Mouse (Mus musculus) mouse embryonic stem cell (cell line): ENCODE results near the gene Atxn1l.

ENCODE experiments used
- in situ Hi-C, 2 experiments: fragments of 300-500 bp; cut with MboI; formaldehyde crosslinking; loops; 1 replicate in 1 of 2; 3 replicates in 1 of 2; pipeline ENCODE4 v1.14.3; 2019 to 2020; ENCODE audit warnings: low sequenced_read_pairs in 2 of 2, low pct_unique_long_range_greater_than_20kb in 1 of 2, mixed read lengths in 1 of 2; ENCODE audit not compliant: unreplicated experiment in 1 of 2

Atxn1l gene

DNA sequence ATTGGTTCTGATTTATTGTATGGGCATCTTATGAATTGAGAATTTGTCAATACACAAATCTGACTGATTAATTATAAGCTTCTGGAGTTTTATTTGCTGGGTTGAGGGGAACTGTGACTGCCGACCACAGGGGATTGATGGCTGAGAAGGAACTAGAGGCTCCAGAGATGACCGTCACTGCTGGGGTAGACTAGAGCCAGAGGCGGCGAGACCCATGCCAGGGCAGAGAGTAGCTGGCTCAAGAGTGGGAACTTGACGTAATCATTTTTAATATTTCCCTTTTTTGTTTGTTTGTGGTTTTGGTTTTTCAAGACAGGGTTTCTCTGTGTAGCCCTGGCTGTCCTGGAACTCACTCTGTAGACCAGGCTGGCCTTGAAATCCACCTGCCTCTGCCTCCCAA, 50.3 kb downstream of the Atxn1l start:
- in situ Hi-C loops: no loop called here

DNA sequence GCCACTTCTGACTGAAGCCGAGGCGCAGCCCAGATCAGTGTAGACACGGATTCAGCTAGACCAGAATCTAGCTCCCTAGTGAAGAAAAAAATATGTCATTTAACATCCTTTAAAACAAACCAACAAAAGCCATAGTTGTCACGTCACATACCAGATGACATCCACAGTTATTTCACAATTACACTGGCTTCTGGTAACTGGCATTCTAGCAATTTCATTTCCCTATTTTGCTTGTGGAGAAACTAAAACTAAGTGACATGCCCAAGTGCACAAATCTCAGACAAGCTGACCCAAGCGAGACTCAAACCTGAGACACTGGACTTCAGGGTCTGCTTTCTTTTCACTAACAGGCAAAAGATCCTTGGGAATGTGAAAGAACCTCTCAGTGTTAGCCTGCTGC, 55.4 kb downstream of the Atxn1l start:
- in situ Hi-C loops: no loop called here

DNA sequence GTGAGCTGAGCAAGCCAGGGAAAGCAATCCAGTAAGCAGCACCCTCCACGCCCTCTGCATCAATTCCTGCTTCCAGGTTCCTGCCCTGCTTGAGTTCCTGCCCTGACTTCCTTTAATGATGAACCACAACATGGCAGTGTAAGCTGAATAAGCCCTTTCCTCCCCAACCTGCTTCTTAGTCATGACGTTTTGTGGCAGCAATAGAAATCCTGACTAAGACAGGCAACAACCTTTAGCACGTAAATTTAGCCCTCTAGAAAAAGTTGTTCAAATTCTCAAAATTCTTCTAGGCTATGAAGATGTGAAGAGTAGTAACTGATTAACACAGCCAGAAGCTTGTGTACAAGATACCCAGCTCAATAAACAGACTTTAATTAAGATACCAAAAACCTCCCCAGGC, 56.0 kb downstream of the Atxn1l start:
- in situ Hi-C loops: no loop called here
